Mouse (Mus musculus) hindlimb bud, embryonic 11.5 days (tissue): ENCODE results near the gene Ddx10.

Source experiments
- DNase-seq: peaks from one replicate; pipeline ENCODE4 v3.0.0-alpha.2; 2012; ENCODE audit warnings: low read depth, low spot score; ENCODE audit errors: extremely low spot score

Gene Ddx10

DNA sequence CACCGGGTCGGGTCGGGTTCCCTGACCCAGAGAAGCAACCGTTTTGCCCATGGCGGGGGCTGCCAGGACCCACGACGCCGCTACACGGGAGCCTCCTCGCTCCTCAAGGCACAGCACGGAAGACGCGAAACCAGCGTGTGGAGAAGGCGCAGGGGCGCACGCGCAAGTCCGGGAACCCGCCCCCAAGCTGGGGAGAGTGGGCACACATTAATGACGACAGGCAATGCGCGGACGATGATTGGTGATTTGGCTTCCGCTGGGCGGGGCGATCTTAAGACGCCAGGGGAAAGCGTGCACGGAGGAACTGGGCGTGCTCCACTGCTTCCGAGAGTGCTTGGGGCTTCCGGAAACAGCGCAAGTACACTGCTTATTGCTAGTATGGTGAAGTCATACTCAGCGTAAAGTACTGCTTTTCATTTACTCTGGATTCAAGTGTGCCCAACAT is at the start of gene Ddx10:
Ddx10 (minus strand) TSS at position 101 of the 445 bp plus-strand sequence.
- peak; percentile 90 for DNase-seq

DNA sequence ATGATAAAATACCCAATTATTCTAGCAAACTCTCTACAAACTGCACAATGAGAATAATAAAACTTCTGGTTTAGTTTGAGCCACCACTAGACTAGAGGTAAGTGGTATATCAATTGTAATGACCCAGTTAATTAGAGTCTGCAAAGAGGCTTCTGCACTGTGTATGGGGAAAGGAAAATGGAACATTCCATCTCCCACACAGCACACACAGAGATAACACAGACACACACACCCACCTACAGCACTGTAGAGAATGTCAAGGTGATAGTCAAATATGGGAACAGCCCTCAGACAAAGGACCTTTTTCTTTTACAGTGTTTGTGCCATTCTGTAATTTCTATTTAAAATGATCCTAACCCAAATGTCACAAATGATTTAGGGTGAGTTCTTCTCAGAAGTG is 45.0 kb upstream of the Ddx10 start:
- no peak for DNase-seq

DNA sequence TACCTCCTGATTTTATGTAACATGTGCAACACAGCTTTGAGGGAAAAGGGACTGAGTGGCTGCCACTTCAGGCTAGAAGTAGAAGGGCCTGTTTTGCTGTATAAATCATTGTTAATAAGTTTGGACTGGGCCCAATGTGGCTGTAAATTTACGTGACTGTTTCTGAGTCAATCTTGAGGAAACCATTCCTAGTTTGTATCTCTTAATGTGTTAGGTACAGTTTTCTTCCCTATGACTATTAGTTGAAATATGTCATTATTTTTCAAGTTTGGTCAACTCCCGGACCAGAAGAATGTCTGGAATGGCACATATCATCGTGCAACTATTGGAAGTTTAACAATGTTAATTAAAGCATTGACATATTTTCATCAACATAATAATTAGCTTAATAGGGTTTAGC is 42.2 kb upstream of the Ddx10 start:
- DNase-seq: no peak

DNA sequence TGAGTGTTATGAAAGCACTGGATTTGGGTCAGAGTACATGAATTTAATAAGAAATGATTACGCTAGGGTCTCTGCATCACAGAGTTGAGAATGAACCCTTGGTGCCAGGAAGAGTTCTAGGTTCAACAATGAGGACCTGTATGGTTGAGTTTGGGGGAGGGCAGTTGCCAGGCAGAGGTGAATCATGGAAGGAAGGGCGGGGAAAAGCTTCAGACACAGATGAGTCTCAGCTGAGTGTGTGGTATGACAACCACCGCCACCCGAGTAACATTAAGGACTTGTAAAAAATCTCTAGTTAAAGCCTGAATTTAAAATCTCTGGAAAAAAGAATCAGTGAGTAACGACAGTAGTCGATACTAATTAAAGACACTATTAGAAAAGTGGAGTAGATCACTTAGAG is 38.9 kb upstream of the Ddx10 start:
- DNase-seq: no peak

DNA sequence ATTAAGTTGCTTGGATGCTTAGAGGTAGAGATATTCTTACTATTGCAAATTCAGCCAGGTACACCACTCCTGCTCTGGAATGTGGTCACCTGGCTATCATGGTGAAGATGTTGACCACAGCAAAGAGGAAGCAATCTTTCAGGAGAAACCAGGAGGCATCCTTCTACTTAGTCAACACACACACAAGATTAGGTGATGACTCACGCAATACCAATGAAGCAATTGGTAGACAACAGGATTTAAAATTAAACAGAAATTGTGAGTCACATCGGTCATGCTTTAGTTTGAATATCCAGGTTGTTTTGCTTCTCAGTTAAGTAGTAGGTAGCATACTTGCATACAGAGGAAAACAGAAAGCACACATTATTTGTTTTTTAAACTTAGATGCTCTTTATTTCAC is 31.1 kb upstream of the Ddx10 start:
- DNase-seq: no peak

DNA sequence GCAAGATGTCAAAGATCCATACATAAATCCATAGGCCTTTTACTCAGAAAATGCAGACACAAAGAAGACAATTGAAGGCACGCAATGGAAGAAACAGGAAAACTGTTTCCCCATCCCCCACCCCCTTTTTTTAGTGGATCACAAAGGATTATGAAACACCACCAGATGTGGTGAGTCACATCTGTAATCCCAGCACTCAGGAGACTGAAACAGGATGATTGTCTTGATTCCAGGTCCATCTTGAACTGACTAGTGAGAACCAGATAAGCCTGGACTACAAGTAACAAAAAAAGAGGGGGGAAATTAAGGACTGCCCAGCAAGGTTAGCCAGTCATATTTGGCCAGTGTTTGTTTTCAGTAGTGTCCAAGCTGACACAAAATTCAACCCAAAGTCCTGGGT is 28.5 kb upstream of the Ddx10 start:
- DNase-seq: no peak

DNA sequence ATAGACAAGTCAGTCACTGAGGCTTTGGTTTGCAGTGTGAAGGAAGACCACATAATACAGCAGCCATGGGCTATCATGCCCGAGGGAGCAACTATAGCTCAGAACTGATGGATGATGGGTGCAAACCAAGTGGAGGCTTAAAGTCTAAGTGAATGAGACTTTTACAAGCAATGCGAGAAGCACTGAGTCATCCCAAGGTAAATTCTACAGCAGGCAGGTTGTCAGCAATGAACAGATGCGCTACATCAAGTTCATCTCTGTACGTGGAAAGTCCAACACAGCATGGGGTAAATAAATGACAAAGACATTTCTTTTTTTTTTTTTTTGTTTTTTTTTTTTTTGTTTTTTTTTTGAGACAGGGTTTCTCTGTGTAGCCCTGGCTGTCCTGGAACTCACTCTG is 24.9 kb upstream of the Ddx10 start:
- no peak for DNase-seq

DNA sequence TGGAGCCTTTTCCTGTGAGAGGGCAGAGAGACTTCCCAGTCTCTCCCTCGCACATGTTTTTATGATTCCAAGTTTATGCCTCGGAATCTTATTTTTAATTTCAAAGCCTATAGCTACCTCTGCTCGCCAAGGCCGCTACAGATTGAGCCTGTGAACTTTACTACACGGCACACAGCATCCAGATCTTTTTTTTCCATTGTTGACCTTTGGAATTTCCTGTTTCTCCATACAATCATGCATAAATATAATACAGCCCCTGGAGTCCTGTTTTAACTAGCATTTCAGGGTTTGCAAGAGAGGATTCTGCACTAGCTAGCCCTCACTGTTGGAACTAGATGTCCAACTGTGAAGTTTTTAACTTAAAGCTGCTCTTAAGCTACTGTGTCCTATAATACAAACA is 24.4 kb upstream of the Ddx10 start:
- no peak for DNase-seq

DNA sequence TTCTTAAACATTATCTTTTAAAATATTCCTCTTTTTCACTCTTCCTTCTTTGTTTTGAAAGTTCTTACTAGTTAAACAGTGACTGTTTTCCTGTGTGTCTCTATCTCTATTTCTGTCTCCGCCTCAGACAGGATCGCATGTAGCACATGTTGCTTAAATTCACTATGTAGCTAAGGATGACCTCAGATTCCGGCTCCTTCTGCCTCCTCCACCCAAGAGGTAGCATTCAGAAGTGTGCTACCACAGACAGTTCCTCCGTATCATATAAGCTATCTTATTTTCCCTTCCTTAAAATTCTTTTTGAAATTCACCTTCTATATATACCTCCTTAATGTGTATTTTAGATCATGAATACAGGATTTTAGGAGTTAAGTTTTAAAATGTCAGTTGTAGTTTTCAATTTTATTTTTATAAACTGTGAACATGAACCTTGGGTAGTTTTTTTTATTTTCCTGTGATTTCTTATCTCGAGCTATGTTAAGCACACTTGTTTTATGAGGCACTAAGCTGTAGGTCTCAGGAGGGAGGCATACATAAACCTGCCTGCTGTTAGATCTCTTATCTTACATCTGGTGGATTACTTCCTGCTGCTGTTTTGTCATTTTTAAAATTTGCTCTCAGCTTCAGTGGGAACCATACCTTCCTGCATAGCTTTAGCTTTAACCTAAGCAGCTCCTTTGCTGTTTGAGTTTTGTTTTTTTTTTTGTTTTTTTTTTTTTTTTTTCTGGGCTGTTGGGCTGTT is 23.6 kb upstream of the Ddx10 start:
- DNase-seq: no peak

DNA sequence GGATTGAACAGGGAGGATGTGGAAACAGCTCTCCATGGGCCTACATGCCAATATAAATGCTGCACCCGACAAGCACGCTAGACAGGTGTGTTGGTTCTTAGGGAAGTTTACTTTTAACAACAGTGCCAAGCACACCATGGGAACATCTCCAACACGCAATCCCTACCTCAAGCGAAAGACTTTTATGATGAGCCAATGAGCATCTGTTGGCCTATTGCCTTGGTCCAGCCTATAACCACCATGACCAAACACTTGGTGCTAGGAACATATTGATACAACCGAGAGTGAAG is 21.6 kb upstream of the Ddx10 start:
- no peak for DNase-seq

DNA sequence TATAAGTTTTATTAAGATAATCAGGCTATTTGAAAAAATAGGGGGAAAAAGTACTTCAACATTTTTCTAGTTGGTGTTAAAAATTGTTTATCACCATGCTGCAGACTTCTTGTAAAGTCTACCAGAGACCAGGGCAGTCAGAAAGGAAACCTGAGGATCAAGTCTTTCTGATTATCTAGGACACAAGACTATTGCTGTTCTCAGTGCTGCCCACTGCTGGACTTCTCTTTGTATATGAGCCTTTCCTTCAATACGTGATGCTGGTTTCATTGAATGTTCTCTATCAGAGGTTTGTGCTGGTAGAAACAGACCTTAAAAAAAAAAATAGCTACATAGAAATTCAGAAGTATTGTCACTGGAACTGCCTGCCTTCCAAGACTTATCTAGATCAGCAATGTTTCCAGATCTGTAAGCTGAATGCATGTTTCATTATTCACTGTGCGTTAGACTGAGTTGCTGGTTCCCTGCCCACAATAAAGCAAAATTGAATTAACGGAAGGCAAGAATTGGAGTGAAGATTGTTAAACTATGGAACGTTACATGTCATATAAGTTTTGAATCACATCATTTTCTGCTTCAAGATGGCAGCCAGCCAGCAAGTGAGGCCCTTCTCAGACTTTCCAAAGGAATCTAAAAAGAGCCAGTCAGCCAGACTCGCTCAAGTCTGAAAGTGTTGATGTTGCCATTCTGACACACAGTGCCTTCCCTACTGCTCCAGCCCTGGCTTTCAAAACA is 21.0 kb upstream of the Ddx10 start:
- no peak for DNase-seq

DNA sequence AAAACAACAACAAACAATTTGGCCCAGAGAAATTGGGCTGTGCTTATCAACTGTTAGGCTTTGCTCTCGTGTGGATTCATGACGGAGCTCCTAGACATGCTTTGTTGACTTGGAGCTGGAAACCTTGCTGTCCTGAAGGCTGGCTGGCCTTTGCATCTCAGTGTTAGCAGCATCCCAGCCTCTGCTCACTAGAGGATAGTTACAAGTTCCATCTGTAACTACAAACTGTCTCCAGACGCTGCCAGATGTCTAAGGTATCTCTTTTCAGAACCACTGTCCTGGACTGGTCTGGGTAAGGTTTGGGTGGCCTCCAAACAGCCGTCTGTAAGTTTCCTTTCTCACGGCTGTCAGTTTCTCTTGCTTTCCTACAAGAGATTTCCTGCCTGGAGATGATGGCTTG is 20.2 kb upstream of the Ddx10 start:
- no peak for DNase-seq

DNA sequence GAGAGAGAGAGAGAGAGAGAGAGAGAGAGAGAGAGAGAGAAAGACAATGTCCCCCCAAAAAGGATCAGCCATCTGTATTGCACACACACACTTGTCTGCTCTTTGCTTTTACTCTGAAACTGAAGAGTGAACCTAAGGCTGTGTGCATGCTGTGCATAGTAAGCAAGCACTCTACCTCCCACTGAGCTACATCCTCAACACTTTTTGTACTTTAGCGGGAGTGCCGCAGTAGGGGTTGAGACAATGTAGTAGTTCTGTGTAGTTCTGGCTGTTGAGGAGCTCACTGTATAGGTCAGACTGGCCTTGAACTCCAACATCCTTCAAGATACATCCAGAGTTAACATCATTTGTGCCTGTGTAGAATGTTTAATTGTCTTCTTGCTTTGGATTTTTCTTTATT is 17.7 kb upstream of the Ddx10 start:
- no peak for DNase-seq

DNA sequence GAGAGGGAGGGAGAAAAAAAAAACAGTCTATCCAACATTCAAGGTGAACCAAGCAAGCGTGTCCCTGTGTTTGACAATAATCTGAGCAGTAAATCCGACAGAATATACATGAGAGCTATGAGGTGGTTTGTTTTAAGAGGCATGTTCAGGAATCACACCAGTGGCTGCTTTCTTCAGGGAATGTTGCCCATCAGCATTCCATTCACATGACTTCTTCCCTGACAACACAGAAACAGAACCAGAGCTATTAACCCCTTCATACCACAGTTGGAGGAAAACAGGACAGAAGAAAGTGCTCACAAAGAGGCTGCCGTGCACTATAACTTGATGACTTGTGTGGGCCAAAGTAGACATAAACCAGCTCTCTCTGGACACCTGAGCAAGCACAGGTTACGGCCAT is 16.5 kb upstream of the Ddx10 start:
- no peak for DNase-seq

DNA sequence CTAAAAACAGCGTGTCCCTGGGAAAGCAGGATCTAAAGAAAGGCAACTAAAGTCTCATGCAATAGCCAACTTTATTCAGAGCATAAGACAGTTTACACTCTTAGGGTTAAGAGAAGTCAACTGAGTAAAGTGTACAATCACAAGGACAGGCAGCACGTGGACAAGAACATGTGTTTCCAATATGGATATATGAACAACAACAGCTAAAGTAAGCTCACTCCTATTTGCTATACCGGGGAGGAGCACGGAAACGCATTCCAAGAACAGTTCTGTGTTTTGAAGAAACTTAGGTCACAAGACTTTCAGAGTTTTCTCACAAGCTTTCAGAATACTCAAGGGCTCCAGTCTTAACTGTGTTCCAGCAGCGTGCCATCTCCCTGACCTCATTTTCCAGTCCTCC is 10.3 kb upstream of the Ddx10 start:
- no peak for DNase-seq

DNA sequence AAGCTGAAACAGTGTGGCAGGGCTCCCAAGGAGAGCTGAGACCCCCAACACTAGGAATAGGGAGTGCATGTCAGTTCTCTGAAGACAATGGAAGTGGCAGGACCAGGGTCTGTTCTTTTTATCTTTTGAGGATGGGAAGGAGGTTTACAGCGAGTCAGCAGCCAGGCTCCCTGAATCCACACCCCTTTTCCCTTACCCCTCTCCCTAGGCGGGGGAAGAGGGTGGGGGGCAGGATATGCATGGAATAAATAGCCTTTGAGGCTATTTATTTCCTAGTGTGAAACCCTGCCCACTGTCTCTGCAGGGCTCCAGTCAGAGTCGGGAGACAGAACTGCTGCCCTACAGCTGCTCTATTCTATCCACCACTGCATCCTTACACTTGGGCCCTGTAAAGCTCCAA is 9.9 kb upstream of the Ddx10 start:
- no peak for DNase-seq

DNA sequence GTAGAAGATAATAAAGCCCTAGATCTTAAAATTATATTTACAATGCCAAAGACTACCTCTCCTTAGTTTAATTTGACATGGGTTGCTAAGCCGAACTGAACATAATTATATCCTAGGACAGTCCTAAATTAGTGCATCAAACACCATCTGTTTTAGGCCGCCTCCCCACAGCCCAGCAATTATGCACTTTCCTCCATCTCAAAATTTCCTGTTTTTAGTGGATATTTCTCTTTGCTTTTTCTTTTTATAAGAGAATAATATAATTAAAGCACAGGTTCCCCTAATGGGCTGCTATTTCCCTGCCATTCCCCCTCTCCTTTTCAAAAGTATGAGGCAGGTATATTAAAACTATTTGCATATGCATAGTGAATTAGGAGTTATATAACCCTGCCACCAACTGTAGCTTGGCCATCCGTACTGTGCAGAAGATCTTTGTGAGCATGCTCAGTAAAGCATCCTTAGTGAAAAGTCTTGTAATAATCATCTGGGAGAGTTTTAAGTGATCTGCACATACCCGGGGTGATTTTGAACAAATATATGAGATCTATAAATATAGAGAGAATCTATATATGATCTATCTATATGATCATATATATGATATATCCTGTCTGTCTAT is 8.9 kb upstream of the Ddx10 start:
- no peak for DNase-seq

DNA sequence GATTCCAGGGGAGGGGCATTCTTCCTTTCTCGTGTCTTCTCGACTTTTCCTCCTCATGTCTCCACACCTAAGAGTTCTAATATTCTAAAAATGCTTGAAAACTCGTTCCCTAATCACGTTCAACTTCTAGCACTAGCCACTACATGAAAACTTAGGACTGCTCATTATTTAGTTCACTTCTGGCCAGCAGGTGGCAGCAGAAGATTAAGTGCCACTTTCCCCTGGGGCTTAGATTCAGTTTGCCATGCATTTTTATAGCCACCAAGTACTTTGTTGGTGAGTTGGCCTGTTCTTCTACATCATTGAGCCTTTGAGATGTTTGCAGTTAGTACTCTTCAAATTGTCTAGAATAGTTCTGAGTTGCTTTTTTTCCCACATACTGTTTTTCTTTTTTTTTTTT is 6.5 kb upstream of the Ddx10 start:
- peak; percentile 56 for DNase-seq

DNA sequence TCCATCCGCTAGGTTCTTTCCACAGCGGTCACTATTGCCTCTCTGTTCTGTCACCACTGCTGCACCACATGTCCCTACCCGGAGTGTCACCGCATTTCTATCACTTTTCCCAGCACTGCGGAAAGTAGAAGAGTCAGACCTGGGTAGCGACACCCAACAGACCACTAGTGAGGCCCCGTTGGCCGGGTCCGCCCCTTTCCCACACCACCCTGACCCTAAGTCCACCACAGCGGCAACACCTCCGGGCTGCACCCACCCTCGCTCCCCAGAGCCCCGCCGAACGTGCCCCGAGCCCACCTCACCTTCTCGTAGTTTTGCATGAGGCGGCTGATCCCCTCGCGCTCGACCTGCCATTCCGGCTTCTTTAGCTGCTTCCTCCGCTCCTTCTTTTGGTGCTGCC is 337 bp downstream of the Ddx10 start:
- no peak for DNase-seq

DNA sequence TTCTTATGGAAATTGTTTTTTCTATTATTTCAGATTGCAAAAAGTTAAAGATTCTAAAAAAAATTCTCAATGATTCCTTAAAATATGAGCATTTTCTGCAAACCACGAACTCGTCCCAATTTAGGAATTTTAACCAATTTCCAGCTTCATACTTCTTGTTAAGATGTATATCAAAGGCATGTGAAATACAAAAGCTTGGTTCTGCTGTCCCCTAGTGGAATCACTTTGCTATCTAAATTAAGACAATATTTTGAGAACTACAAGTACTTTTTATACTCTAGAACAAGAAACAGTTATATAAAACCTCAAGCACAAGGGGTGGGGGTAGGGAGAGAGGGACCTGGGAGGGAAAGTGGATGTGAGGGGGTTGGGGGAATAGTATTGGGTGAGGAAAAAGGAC is 29.7 kb downstream of the Ddx10 start:
- no peak for DNase-seq

DNA sequence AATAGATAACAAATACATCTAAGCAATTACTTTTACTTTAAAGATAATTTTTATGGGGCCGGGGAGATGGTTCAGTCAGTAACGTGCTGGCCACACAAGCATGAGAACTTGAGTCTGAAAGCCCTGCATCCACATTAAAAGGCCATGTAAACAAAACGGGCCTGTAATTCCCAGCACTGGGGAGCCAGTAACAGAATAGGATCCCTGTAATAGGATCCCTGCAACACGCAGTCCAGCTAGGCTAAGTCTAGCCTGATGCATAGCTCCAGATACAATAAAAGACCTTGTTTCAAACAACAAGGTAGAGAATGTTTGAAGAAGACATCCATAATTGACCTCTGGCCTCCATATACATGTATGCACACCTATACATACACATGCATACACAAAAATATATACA is 39.6 kb downstream of the Ddx10 start:
- DNase-seq: no peak

DNA sequence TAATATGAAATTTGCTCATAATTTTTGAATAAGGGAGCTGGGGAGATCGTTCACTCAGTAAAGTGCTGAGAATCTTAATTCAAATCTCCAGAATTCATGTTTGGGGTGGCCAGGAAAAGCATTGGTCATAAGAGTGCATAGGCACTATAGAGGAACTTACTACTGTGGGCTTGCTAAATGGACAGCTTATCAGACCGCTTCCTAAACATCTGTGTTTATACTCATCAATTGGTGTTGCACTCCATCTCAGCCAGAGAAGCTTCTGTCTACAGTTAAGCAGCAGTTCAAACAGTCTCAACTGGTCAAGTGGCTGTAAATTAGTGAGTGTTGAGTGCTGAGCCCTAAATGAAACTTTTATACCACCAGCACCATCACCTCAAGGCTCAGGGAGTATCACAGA is 73.3 kb downstream of the Ddx10 start:
- DNase-seq: no peak

DNA sequence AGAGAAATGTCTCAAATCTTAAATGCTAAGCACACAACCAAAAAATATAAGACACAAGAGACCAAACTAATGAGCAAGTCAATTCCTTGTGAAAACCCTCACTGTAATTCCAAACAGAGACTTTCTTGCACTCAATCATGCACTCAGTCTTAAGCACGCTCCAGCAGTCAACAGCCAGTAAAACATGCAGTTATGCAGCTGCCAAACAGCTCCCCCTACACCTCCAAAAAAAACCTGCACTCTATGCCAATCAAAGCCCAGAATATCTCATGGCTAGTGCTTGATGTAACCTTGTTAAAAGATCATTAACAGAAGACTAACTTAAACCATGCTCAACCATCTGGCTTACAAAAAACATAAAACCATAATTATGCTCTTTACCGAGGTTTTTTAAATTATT is 74.6 kb downstream of the Ddx10 start:
- peak; percentile 3 for DNase-seq
